In the genomic region with DNA sequence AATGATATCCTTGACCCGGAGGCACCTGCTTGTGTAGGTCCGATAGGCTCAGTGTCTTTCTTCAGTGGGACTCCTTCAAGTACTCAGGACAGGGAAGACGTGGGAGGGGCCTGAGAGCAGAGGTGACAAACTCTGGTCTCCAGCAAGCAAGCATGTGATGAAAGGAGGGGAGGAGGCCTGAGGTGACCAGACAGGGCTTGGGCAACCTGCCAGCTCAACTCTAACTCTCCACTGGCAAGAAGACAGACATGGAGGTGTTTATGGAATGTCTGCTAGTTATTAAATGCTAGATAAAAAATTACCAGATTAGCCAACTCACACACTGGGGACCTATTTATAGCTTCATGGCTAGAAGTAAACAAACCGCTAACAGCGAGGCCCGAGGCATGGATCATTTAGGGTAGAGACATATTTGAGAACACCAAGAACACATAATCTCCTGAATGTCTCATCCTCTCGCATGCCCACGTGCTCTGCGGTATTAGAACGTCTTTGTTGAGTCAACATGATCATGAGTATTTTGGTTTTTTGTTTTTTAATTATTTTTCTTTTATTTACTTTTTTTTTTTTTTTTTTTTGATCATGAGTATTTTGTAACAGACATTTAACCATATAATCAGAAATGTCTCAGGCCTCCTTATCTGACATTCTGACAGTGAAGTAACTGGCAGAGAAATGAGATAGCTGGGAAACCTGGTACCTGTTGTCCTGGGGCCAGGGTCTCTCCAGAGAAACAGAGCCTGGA, we compare ENCODE assay signal across 11 mouse cellular contexts. TPM values are rescaled to one million over a fixed set of nuclear protein-coding genes. Genes with fewer than 3 reads are reported as not detected.
DNase-seq lines count a peak whose midpoint lies in the region; ATAC-seq and TF ChIP-seq lines count a peak whose summit lies in the region.
"Had no signal": no experiment of that assay in that cellular context is flagged by ENCODE, and none has a peak within 500 bp of the region (broad histone marks: within the 10 kb centered on the region; RNA-seq: fewer than 3 reads in every experiment).

No protein-coding gene starts in this region.

- peak overlapping the region; percentile 79 for H3K27ac ChIP-seq in intestine, embryonic 16.5 days (ENCODE audit: low read length)
- H3K27ac ChIP-seq in lung, postnatal 0 days (ENCODE audit: low read length), result no peak overlapping the region
- H3K27ac ChIP-seq in midbrain, embryonic 16.5 days (ENCODE audit: low read length), result no peak overlapping the region
- no peak overlapping the region for H3K27ac ChIP-seq in hindbrain, embryonic 14.5 days

- H3K4me2 ChIP-seq in intestine, embryonic 16.5 days (ENCODE audit: low read depth, low read length), result no peak overlapping the region
- H3K4me2 ChIP-seq in lung, postnatal 0 days (replicated peaks; ENCODE audit: low read depth, low read length), result no peak overlapping the region
- H3K4me2 ChIP-seq in midbrain, embryonic 16.5 days (ENCODE audit: low read length), result no peak overlapping the region
- no peak overlapping the region for H3K4me2 ChIP-seq in hindbrain, embryonic 14.5 days (replicated peaks)

- no peaks in the 10 kb centered on the region for H3K27me3 ChIP-seq in intestine, embryonic 16.5 days (replicated peaks; ENCODE audit: control insufficient read depth, insufficient read depth, low read length)
- no peaks in the 10 kb centered on the region for H3K27me3 ChIP-seq in lung, postnatal 0 days (replicated peaks; ENCODE audit: insufficient read depth, low read length)
- H3K27me3 ChIP-seq in midbrain, embryonic 16.5 days (ENCODE audit: control insufficient read depth, insufficient read depth, low read depth, low read length), result no peaks in the 10 kb centered on the region
- no peaks in the 10 kb centered on the region for H3K27me3 ChIP-seq in hindbrain, embryonic 14.5 days (ENCODE audit: control insufficient read depth, insufficient read depth, low read length)

- H3K9ac ChIP-seq in intestine, embryonic 16.5 days (ENCODE audit: low read depth, low read length), result no peak overlapping the region
- no peak overlapping the region for H3K9ac ChIP-seq in lung, postnatal 0 days (replicated peaks; ENCODE audit: low read depth)
- no peak overlapping the region for H3K9ac ChIP-seq in midbrain, embryonic 16.5 days (ENCODE audit: low read depth, low read length)
- no peak overlapping the region for H3K9ac ChIP-seq in hindbrain, embryonic 14.5 days

- H3K4me1 ChIP-seq in intestine, embryonic 16.5 days (ENCODE audit: control insufficient read depth, insufficient read depth, low read length), result peaks cover 41% of the 10 kb centered on the region
- H3K4me1 ChIP-seq in lung, postnatal 0 days (ENCODE audit: insufficient read depth, low read depth, low read length), result no peaks in the 10 kb centered on the region; the same call in 1 of the 2 replicates
- H3K4me1 ChIP-seq in midbrain, embryonic 16.5 days (ENCODE audit: control insufficient read depth, insufficient read depth, low read length), result no peaks in the 10 kb centered on the region
- H3K4me1 ChIP-seq in hindbrain, embryonic 14.5 days (replicated peaks; ENCODE audit: control insufficient read depth, insufficient read depth, low read length), result 0 out of 2 replicates have a peak, but pooled peaks cover 3% of the 10 kb centered on the region

- no peak for TF ChIP-seq EP300 in lung, postnatal 0 days (IDR thresholded peaks at IDR 0.05)

- TF ChIP-seq CTCF in lung, postnatal 0 days (IDR thresholded peaks at IDR 0.05), result no peak

- intact Hi-C loops in gastrocnemius, postnatal 14 days (cut with DNase I; ENCODE audit: low total_unique reads), result no loop called here

- no peaks in the 10 kb centered on the region for H3K9me3 ChIP-seq in intestine, embryonic 16.5 days (ENCODE audit: control insufficient read depth, low read length)
- H3K9me3 ChIP-seq in lung, postnatal 0 days (ENCODE audit: low read length), result no peaks in the 10 kb centered on the region
- no peaks in the 10 kb centered on the region for H3K9me3 ChIP-seq in midbrain, embryonic 16.5 days (replicated peaks; ENCODE audit: control insufficient read depth, low read length, poor library complexity, severe bottlenecking)
- H3K9me3 ChIP-seq in hindbrain, embryonic 14.5 days (ENCODE audit: control insufficient read depth, low read length), result no peaks in the 10 kb centered on the region

- ATAC-seq in intestine, embryonic 16.5 days, result peak; percentile 51
- peak; percentile 56 for ATAC-seq in lung, postnatal 0 days
- no peak for ATAC-seq in midbrain, embryonic 16.5 days
- ATAC-seq in hindbrain, embryonic 14.5 days (ENCODE audit: low FRiP score), result no peak

- 56% methylated on average over 10 of the region's 10 CpGs for WGBS in intestine, embryonic 16.5 days
- WGBS in lung, postnatal 0 days, result 42% methylated on average over 10 of the region's 10 CpGs
- 91% methylated on average over 10 of the region's 10 CpGs for WGBS in midbrain, embryonic 16.5 days
- 82% methylated on average over 10 of the region's 10 CpGs for WGBS in hindbrain, embryonic 14.5 days

- DNase-seq in adrenal gland, postnatal 10 days, result peak; percentile 58
- DNase-seq in adrenal gland, adult 8-10 months, result no peak
- DNase-seq in gastrocnemius, postnatal 14 days, result peak; percentile 25
- DNase-seq in lung, postnatal 0 days (ENCODE audit: low spot score), result peak; percentile 53
- no peak for DNase-seq in hindbrain, embryonic 14.5 days (ENCODE audit: low spot score)
- DNase-seq in right cerebral cortex, postnatal 25 days, result no peak

- H3K4me3 ChIP-seq in intestine, embryonic 16.5 days (ENCODE audit: low read length), result no peak overlapping the region
- H3K4me3 ChIP-seq in lung, postnatal 0 days (ENCODE audit: low read depth, low read length), result no peak overlapping the region
- no peak overlapping the region for H3K4me3 ChIP-seq in midbrain, embryonic 16.5 days (ENCODE audit: low read depth, low read length)
- no peak overlapping the region for H3K4me3 ChIP-seq in hindbrain, embryonic 14.5 days (replicated peaks; ENCODE audit: low read length)

- H3K36me3 ChIP-seq in intestine, embryonic 16.5 days (ENCODE audit: control insufficient read depth, insufficient read depth, low read length), result no peaks in the 10 kb centered on the region
- H3K36me3 ChIP-seq in lung, postnatal 0 days (ENCODE audit: insufficient read depth, low read length), result no peaks in the 10 kb centered on the region
- no peaks in the 10 kb centered on the region for H3K36me3 ChIP-seq in midbrain, embryonic 16.5 days (ENCODE audit: control insufficient read depth, insufficient read depth, low read length)
- H3K36me3 ChIP-seq in hindbrain, embryonic 14.5 days (replicated peaks; ENCODE audit: control insufficient read depth, insufficient read depth), result no peaks in the 10 kb centered on the region

RNA-seq across cellular contexts. Expression of gene Ric1, which starts 53.0 kb away (rescaled TPM):
- total RNA-seq in adrenal gland, postnatal 10 days (2021), result 10 to 100 TPM; 51.9 to 57.6 TPM
- 10 to 100 TPM; 27.0 to 31.7 (median 29.5) TPM for total RNA-seq in adrenal gland, adult 8-10 months (2022)
- total RNA-seq in gastrocnemius, postnatal 14 days (2021), result 10 to 100 TPM; 24.2 to 26.1 TPM
- polyA plus RNA-seq in intestine, embryonic 16.5 days (2015; fragmentation: Nextera tagmentation; extraction: Ambion mirVana), result 8.0 and 9.0 TPM in 2 replicates
- polyA plus RNA-seq in lung, postnatal 0 days (2015; fragmentation: Nextera tagmentation; extraction: Ambion mirVana), result 17.7 and 18.6 TPM in 2 replicates
- polyA plus RNA-seq in midbrain, embryonic 16.5 days (2015; fragmentation: Nextera tagmentation; extraction: Ambion mirVana), result 12.4 and 12.6 TPM in 2 replicates
- polyA plus RNA-seq in hindbrain, embryonic 14.5 days (2014; fragmentation: Nextera tagmentation; extraction: Ambion mirVana), result 16.5 and 17.3 TPM in 2 replicates

RNA-seq across cellular contexts. Expression of gene Pdcd1lg2, which starts 58.4 kb away (rescaled TPM):
- total RNA-seq in adrenal gland, postnatal 10 days (2021), result not detected
- not detected for total RNA-seq in adrenal gland, adult 8-10 months (2022)
- not detected for total RNA-seq in gastrocnemius, postnatal 14 days (2021)
- polyA plus RNA-seq in intestine, embryonic 16.5 days (2015; fragmentation: Nextera tagmentation; extraction: Ambion mirVana), result 0.11 and 0.17 TPM in 2 replicates
- polyA plus RNA-seq in lung, postnatal 0 days (2015; fragmentation: Nextera tagmentation; extraction: Ambion mirVana), result 0.15 and 0.26 TPM in 2 replicates
- not detected in 2 replicates for polyA plus RNA-seq in midbrain, embryonic 16.5 days (2015; fragmentation: Nextera tagmentation; extraction: Ambion mirVana)
- 0.15 TPM in 1 of 2 replicates, not detected in the other for polyA plus RNA-seq in hindbrain, embryonic 14.5 days (2014; fragmentation: Nextera tagmentation; extraction: Ambion mirVana)
- total RNA-seq: adrenal gland, postnatal 36 days; layer of hippocampus, postnatal 14 days had no signal
- polyA plus RNA-seq: stomach, embryonic 14.5 days had no signal

Comparison
In these comparisons a context has a peak if more than half of its experiments do, and no peak if none do; other contexts are left out.
1. DNase-seq: peak in adrenal gland, postnatal 10 days (single experiment), gastrocnemius, postnatal 14 days (single experiment) and lung, postnatal 0 days (single experiment); none in adrenal gland, adult 8-10 months (single experiment), hindbrain, embryonic 14.5 days (single experiment) and right cerebral cortex, postnatal 25 days (single experiment).
2. ATAC-seq: peak in intestine, embryonic 16.5 days (single experiment) and lung, postnatal 0 days (single experiment); none in midbrain, embryonic 16.5 days (single experiment) and hindbrain, embryonic 14.5 days (single experiment).